Mouse (Mus musculus) intestine, embryonic 16.5 days (tissue): ENCODE measurements around the gene Speer4c. TPM values are rescaled to one million over a fixed set of nuclear protein-coding genes. Genes with fewer than 3 reads are reported as not detected.
A peak's percentile ranks its signal among the peaks of the same experiment; 100 is the strongest.
"Not testable (repeated sequence)": the region's sequence is repeated elsewhere in the genome, so short reads cannot be mapped to it uniquely, and the experiment has no call there.

ENCODE experiments used
- ATAC-seq: fragments of 200-750 bp; cut with Nextera tagmentation; 2 replicates; pipeline ENCODE4 v1.8.0; 2017; ENCODE audit warnings: moderate TSS enrichment, moderate library complexity
- H3K27ac ChIP-seq: fragments of 300-500 bp; sonication (generic); 2 replicates; pipeline ENCODE4 v1.5.1; 2014; ENCODE audit warnings: mild to moderate bottlenecking, low read length
- H3K27me3 ChIP-seq: fragments of 300-500 bp; sonication (generic); replicated peaks from 2 replicates; pipeline ENCODE4 v1.6.1; 2014; ENCODE audit warnings: low read length, control low read depth, mixed read lengths; ENCODE audit not compliant: control insufficient read depth, insufficient read depth
- H3K36me3 ChIP-seq: fragments of 300-500 bp; sonication (generic); 2 replicates; pipeline ENCODE4 v1.6.1; 2014; ENCODE audit warnings: low read length, control low read depth; ENCODE audit not compliant: control insufficient read depth, insufficient read depth
- H3K4me1 ChIP-seq: fragments of 300-500 bp; sonication (generic); 2 replicates; pipeline ENCODE4 v1.6.1; 2014; ENCODE audit warnings: low read length, control low read depth, mixed read lengths; ENCODE audit not compliant: control insufficient read depth, insufficient read depth
- H3K4me2 ChIP-seq: fragments of 300-500 bp; sonication (generic); 2 replicates; pipeline ENCODE4 v1.6.1; 2014; ENCODE audit warnings: low read depth, low read length, control low read depth
- H3K4me3 ChIP-seq: fragments of 300-500 bp; sonication (generic); 2 replicates; pipeline ENCODE4 v1.5.1; 2014; ENCODE audit warnings: mild to moderate bottlenecking, low read length
- H3K9ac ChIP-seq: fragments of 300-500 bp; sonication (generic); 2 replicates; pipeline ENCODE4 v1.6.1; 2014; ENCODE audit warnings: low read depth, low read length
- H3K9me3 ChIP-seq: fragments of 300-500 bp; sonication (generic); 2 replicates; pipeline ENCODE4 v1.6.1; 2016; ENCODE audit warnings: low read length, control low read depth; ENCODE audit not compliant: control insufficient read depth
- WGBS: fragments of 180-500 bp; shearing (Covaris S2); extraction: QIAGEN DNeasy Blood & Tissue Kit; methylation state at CpG from one replicate; pipeline ENCODE4 v1.1.7; 2014; 5-methylcytosine and 5-hydroxymethylcytosine counted together
- polyA plus RNA-seq: library from polyadenylated mRNA; unstranded; fragments of >200 nt; fragmentation: Nextera tagmentation; extraction: Ambion mirVana; gene quantifications from 2 replicates; pipeline ENCODE4 v1.2.1, GENCODE M21; 2015

Speer4c gene
- not detected in 2 replicates for polyA plus RNA-seq

DNA sequence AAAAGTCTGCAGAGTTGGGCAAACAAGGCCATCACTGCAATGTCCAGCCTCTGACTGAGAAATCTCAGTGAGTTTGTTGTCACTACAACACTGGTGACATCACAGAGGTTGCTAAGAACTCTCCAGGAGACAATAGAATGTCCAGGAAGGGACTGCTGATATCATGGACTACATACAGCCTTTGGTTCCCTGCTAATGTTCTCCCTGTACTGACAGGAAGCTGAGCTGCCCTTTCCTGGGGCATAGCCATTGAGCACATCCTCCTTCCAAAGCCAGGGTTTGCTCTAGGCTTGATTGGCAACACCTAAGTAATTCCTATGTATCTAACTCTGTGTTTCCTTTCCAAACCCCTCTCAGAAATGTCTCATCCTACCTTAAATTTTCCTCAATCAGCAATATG lies at the start of gene Speer4c:
Speer4c (minus strand) TSS at position 101 of the 400 bp plus-strand sequence.
- not testable (repeated sequence) for H3K9me3 ChIP-seq

GRCm38 (mm10) chr5:15747478-15748255 lies 33.6 kb upstream of the Speer4c start:
- Histone ChIP-seq H3K27me3 (no peaks in the 10 kb centered on the region), H3K4me3 (no peak overlapping the region), H3K36me3 (no peaks in the 10 kb centered on the region), H3K4me1 (no peaks in the 10 kb centered on the region), H3K27ac (no peak overlapping the region), H3K9ac (no peak overlapping the region), H3K4me2 (no peak overlapping the region), H3K9me3 (no peaks in the 10 kb centered on the region)
- WGBS, result 86% methylated on average over 4 of the region's 4 CpGs
- no peak for ATAC-seq

More for the DNA sequence above, at the start of gene Speer4c:
- H3K27ac ChIP-seq, H3K4me1 ChIP-seq, H3K4me2 ChIP-seq, H3K36me3 ChIP-seq, H3K9ac ChIP-seq, ATAC-seq, H3K4me3 ChIP-seq, H3K27me3 ChIP-seq: not testable (repeated sequence)

DNA sequence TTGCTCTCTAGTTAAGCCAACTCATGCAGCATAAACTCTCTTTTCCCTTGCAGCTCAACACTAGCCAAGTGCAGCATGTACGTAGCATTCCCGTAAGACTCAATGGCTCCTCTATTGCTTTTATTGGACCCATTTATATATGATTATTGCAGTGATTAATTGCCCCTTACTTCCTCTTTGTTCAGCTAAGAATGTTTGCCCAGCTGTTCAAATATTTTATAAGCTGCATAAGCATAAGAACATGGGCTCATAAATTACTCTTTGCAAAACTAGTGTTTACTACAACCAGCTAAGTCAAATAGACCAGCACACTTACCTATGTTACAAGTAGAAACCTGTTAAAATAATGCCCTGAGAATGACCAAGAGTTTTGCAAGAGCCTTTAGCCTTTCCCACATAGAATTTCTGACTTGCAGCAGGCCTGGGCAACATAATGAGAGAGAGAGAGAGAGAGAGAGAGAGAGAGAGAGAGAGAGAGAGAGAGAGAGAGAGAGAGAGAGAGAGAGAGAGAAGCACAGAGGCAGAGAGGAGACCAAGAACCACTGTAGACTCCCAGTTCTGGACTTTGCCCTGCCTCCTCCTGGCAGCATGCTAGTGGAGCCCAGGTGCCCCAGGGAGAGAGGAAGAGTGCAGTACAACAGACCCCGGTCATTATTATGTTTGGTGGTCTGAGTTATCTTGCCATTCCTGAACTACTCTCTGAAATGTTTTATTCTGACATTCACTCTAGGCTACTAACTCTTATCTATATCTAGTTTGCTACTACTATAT lies 20.2 kb upstream of the Speer4c start:
- ATAC-seq, result peak; percentile 98

DNA sequence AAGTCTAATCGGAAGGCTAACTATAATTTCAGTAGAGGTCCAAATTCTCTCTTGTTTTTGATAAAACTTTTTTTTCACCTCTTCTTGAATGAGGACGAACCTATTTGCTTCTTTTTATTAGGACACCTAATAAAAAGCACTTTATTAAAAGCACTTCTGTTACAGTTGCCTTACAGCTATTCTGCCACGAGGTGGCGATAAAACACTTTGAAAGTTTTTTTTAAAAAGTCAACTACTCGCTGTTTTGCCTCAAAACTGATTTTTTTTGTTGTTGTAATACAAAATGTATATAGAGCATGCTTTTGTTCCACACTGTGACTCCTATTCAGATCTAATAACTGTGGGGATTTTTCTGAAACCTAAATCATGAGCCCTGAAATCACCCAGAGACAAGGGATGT lies 11.2 kb downstream of the Speer4c start:
- H3K4me2 ChIP-seq, H3K36me3 ChIP-seq, H3K27me3 ChIP-seq, H3K4me3 ChIP-seq, H3K4me1 ChIP-seq, H3K9ac ChIP-seq, H3K27ac ChIP-seq, ATAC-seq, H3K9me3 ChIP-seq: not testable (repeated sequence)
- WGBS, result 19% methylated on average over 5 of the region's 5 CpGs

More for the DNA sequence above, 20.2 kb upstream of the Speer4c start:
- no peak overlapping the region for H3K4me3 ChIP-seq
- WGBS, result 41% methylated on average over 3 of the region's 3 CpGs
- H3K27me3 ChIP-seq, result no peaks in the 10 kb centered on the region
- no peak overlapping the region for H3K4me2 ChIP-seq
- H3K9ac ChIP-seq, result no peak overlapping the region
- H3K4me1 ChIP-seq, result no peaks in the 10 kb centered on the region
- H3K9me3 ChIP-seq, result no peaks in the 10 kb centered on the region
- no peaks in the 10 kb centered on the region for H3K36me3 ChIP-seq
- H3K27ac ChIP-seq, result no peak overlapping the region

- not testable (repeated sequence) for H3K27ac ChIP-seq, H3K9ac ChIP-seq, H3K27me3 ChIP-seq, H3K4me1 ChIP-seq, ATAC-seq, H3K4me3 ChIP-seq, H3K4me2 ChIP-seq, H3K36me3 ChIP-seq, H3K9me3 ChIP-seq
- 51% methylated on average over 2 of the region's 2 CpGs for WGBS
Measured at GRCm38 (mm10) chr5:15697719-15698118, 16.4 kb downstream of the Speer4c start.

DNA sequence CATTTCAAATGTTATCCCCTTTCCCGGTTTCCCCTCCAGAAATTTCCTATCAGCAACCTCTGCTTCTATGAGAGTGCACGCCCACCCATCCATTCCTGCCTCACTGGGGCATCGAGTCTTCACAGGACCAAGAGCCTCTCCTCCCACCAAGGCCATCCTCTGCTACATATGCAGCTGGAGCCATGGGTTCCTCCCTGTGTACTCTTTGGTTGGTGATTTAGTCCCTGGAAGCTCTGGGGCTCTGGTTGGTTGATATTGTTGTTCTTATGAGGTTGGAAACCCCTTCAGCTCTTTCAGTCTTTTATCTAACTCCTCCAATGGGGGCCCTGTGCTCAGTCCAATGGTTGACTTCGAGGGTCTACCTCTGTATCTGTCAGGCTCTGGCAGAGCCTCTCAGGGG lies 22.2 kb downstream of the Speer4c start:
- WGBS, result 79% methylated on average over 4 of the region's 4 CpGs
- H3K9ac ChIP-seq, H3K4me3 ChIP-seq, H3K4me1 ChIP-seq, ATAC-seq, H3K36me3 ChIP-seq, H3K27me3 ChIP-seq, H3K4me2 ChIP-seq, H3K9me3 ChIP-seq, H3K27ac ChIP-seq: not testable (repeated sequence)

GRCm38 (mm10) chr5:15690822-15691221 lies 23.2 kb downstream of the Speer4c start:
- not testable (repeated sequence) for H3K27me3 ChIP-seq, H3K9ac ChIP-seq, H3K4me3 ChIP-seq, H3K27ac ChIP-seq, H3K4me1 ChIP-seq, H3K36me3 ChIP-seq, H3K9me3 ChIP-seq, H3K4me2 ChIP-seq, ATAC-seq
- 73% methylated on average over 4 of the region's 4 CpGs for WGBS

DNA sequence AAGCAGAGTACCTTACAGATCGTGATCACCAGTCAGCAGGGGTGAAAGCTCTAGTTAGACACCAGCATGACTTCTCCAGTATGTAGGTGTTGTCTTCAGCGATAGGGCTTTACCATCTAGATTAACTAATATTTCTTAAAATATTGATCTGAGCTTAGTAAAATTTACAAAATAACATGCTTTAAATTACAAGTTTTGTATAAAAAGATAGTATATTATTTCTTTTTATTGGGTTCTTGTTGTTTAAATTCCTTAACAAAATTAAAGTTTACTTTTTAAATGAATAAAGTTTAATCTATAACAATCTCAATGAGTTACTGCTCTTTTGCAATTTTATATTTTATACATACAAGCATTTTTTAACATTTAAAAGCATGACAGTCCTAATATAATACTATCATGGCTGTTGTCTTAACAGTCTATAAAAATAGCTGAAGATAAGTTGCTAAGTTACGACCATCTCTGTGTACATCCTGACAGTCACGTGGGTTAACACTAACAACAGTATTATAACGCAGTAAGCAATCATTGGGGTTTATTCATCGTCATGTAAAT lies 24.3 kb downstream of the Speer4c start:
- not testable (repeated sequence) for H3K9me3 ChIP-seq, H3K27me3 ChIP-seq, H3K27ac ChIP-seq, H3K9ac ChIP-seq, H3K36me3 ChIP-seq, H3K4me3 ChIP-seq, H3K4me1 ChIP-seq, H3K4me2 ChIP-seq
- ATAC-seq, result peak; percentile 79
- 72% methylated on average over 6 of the region's 6 CpGs for WGBS

DNA sequence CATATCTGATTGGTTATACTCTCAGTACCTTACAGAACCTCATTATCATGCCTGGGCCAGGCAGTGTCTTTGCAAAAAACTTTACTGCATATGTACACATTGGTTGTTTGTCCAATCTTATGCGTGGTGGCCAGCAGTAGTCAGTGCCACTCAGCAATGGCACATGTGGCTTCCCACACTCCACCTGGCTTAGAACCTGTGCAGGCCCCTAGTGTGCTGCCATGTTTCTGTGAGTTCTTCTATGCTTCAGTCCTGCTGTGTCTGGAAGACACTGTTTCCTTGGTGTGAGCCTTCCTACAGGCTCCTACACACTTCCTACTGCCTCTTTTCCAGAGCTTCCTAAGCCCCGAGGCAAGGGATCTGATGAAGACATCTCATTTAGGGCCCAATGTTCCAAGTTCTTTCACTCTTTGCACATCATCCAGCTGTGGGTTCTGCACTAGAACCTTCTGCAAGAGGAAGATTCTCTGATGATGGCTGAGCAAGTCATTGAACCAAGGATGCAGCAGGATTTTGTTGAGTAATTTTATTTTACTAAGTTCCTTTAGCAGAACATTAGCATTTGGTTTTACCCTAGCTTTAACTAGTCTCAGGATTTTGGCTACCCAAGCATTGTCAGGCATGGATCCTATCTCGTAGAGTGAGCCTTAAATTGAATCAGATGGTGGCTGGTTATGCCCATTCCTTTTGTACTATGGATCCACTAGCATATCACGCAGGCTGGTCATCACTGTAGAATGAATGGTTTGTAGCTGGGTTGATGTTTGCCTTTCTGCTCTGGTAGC lies 25.0 kb downstream of the Speer4c start:
- peak; percentile 77 for ATAC-seq
- H3K27me3 ChIP-seq, H3K27ac ChIP-seq, H3K9me3 ChIP-seq, H3K4me2 ChIP-seq, H3K36me3 ChIP-seq, H3K9ac ChIP-seq, H3K4me3 ChIP-seq, H3K4me1 ChIP-seq: not testable (repeated sequence)
- WGBS, result 58% methylated on average over 4 of the region's 4 CpGs
